ENCODE assay signal across 9 mouse cellular contexts in genomic region chr11:110396085-110396484, GRCm38 (mm10). TPM values are rescaled to one million over a fixed set of nuclear protein-coding genes. Genes with fewer than 3 reads are reported as not detected.
DNase-seq lines count a peak whose midpoint lies in the region; ATAC-seq and TF ChIP-seq lines count a peak whose summit lies in the region.
"Had no signal": no experiment of that assay in that cellular context is flagged by ENCODE, and none has a peak within 500 bp of the region (broad histone marks: within the 10 kb centered on the region; RNA-seq: fewer than 3 reads in every experiment).

No protein-coding gene starts in this region.

- DNase-seq in intestine, embryonic 14.5 days (ENCODE audit: low spot score): no peak
- peak; percentile 23 for DNase-seq in embryonic facial prominence, embryonic 11.5 days (ENCODE audit: low spot score)
- DNase-seq in midbrain, postnatal 0 days (ENCODE audit: low spot score): peak; percentile 44
- DNase-seq in cerebellum, postnatal 4 days (ENCODE audit: low spot score in 2 of 2): no peak
- no peak for DNase-seq in ovary, postnatal 36 days (ENCODE audit: low spot score)
- DNase-seq in urinary bladder, adult 18-20 months (ENCODE audit: low spot score in 2 of 2): no peak
- DNase-seq: lung, postnatal 10 days had no signal

- no peak overlapping the region for H3K4me3 ChIP-seq in intestine, embryonic 14.5 days (ENCODE audit: low read depth, low read length)
- H3K4me3 ChIP-seq in intestine, postnatal 0 days (ENCODE audit: low read depth, low read length): no peak overlapping the region
- H3K4me3 ChIP-seq in embryonic facial prominence, embryonic 11.5 days (ENCODE audit: low read depth, low read length): no peak overlapping the region
- peak overlapping the region; percentile 22 for H3K4me3 ChIP-seq in hindbrain, embryonic 13.5 days
- peak overlapping the region; percentile 18; the same call in 1 of the 2 replicates for H3K4me3 ChIP-seq in midbrain, postnatal 0 days (ENCODE audit: low read depth, low read length)

- peaks cover 2% of the 10 kb centered on the region; the same call in 1 of the 2 replicates for H3K9me3 ChIP-seq in intestine, embryonic 14.5 days (ENCODE audit: control insufficient read depth, low read length)
- no peaks in the 10 kb centered on the region for H3K9me3 ChIP-seq in intestine, postnatal 0 days (ENCODE audit: control insufficient read depth)
- no peaks in the 10 kb centered on the region for H3K9me3 ChIP-seq in embryonic facial prominence, embryonic 11.5 days (replicated peaks; ENCODE audit: control insufficient read depth, low read length)
- H3K9me3 ChIP-seq in hindbrain, embryonic 13.5 days: no peaks in the 10 kb centered on the region
- H3K9me3 ChIP-seq in midbrain, postnatal 0 days (ENCODE audit: low read length): no peaks in the 10 kb centered on the region

- H3K27me3 ChIP-seq in intestine, embryonic 14.5 days (replicated peaks; ENCODE audit: control insufficient read depth, insufficient read depth, low read length): no peaks in the 10 kb centered on the region
- no peaks in the 10 kb centered on the region for H3K27me3 ChIP-seq in intestine, postnatal 0 days (replicated peaks; ENCODE audit: control insufficient read depth, insufficient read depth, low read length)
- H3K27me3 ChIP-seq in embryonic facial prominence, embryonic 11.5 days (ENCODE audit: control insufficient read depth, insufficient read depth, low read length): no peaks in the 10 kb centered on the region
- H3K27me3 ChIP-seq in hindbrain, embryonic 13.5 days: 0 out of 2 replicates have a peak, but pooled peaks cover 7% of the 10 kb centered on the region
- H3K27me3 ChIP-seq in midbrain, postnatal 0 days (ENCODE audit: insufficient read depth, low read length): no peaks in the 10 kb centered on the region

- WGBS in intestine, embryonic 14.5 days: 28% methylated on average over 19 of the region's 19 CpGs
- 62% methylated on average over 19 of the region's 19 CpGs for WGBS in intestine, postnatal 0 days
- 38% methylated on average over 19 of the region's 19 CpGs for WGBS in embryonic facial prominence, embryonic 11.5 days
- WGBS in hindbrain, embryonic 13.5 days: 14% methylated on average over 19 of the region's 19 CpGs
- WGBS in midbrain, postnatal 0 days: 18% methylated on average over 19 of the region's 19 CpGs

- TF ChIP-seq CTCF in intestine, postnatal 0 days (IDR thresholded peaks at IDR 0.05; ENCODE audit: low read depth): no peak
- TF ChIP-seq CTCF in midbrain, postnatal 0 days (IDR thresholded peaks at IDR 0.05): no peak

- peak overlapping the region; percentile 25 for H3K4me2 ChIP-seq in intestine, embryonic 14.5 days (ENCODE audit: low read length)
- H3K4me2 ChIP-seq in intestine, postnatal 0 days (replicated peaks; ENCODE audit: low read depth): no peak overlapping the region; the same call in 1 of the 2 replicates
- no peak overlapping the region; the same call in 1 of the 2 replicates for H3K4me2 ChIP-seq in embryonic facial prominence, embryonic 11.5 days (ENCODE audit: low read depth, low read length)
- peak overlapping the region; percentile 51 for H3K4me2 ChIP-seq in hindbrain, embryonic 13.5 days
- peak overlapping the region; percentile 42 for H3K4me2 ChIP-seq in midbrain, postnatal 0 days (ENCODE audit: low read depth, low read length, poor library complexity, severe bottlenecking)

- no peaks in the 10 kb centered on the region for H3K36me3 ChIP-seq in intestine, embryonic 14.5 days (ENCODE audit: control insufficient read depth, insufficient read depth, low read length)
- H3K36me3 ChIP-seq in intestine, postnatal 0 days (ENCODE audit: control insufficient read depth, insufficient read depth): no peaks in the 10 kb centered on the region
- no peaks in the 10 kb centered on the region for H3K36me3 ChIP-seq in embryonic facial prominence, embryonic 11.5 days (replicated peaks; ENCODE audit: control insufficient read depth, insufficient read depth, low read depth, low read length)
- H3K36me3 ChIP-seq in hindbrain, embryonic 13.5 days: no peaks in the 10 kb centered on the region
- H3K36me3 ChIP-seq in midbrain, postnatal 0 days (ENCODE audit: insufficient read depth, low read length): no peaks in the 10 kb centered on the region

- H3K9ac ChIP-seq in intestine, embryonic 14.5 days (ENCODE audit: low read length): no peak overlapping the region
- H3K9ac ChIP-seq in intestine, postnatal 0 days (ENCODE audit: low read depth, low read length): no peak overlapping the region
- H3K9ac ChIP-seq in embryonic facial prominence, embryonic 11.5 days (replicated peaks; ENCODE audit: low read length): no peak overlapping the region; the same call in 1 of the 2 replicates
- H3K9ac ChIP-seq in hindbrain, embryonic 13.5 days: peak overlapping the region; percentile 60
- H3K9ac ChIP-seq in midbrain, postnatal 0 days (replicated peaks; ENCODE audit: low read length, poor library complexity, severe bottlenecking): no peak overlapping the region; the same call in 1 of the 2 replicates

- ATAC-seq in intestine, embryonic 14.5 days (replicated peaks; ENCODE audit: low FRiP score, low TSS enrichment, low read depth): no peak
- ATAC-seq in intestine, postnatal 0 days: no peak
- no peak for ATAC-seq in embryonic facial prominence, embryonic 11.5 days (replicated peaks; ENCODE audit: insufficient number of reproducible peaks, low FRiP score, low TSS enrichment, low read depth)
- ATAC-seq in hindbrain, embryonic 13.5 days (ENCODE audit: low FRiP score): peak; percentile 17; the same call in 1 of the 2 replicates
- ATAC-seq in midbrain, postnatal 0 days (ENCODE audit: low FRiP score): no peak

- H3K4me1 ChIP-seq in intestine, embryonic 14.5 days (replicated peaks; ENCODE audit: control insufficient read depth, insufficient read depth, low read length): peaks cover 10% of the 10 kb centered on the region
- no peaks in the 10 kb centered on the region for H3K4me1 ChIP-seq in intestine, postnatal 0 days (replicated peaks; ENCODE audit: control insufficient read depth, insufficient read depth, low read length)
- H3K4me1 ChIP-seq in embryonic facial prominence, embryonic 11.5 days (ENCODE audit: control insufficient read depth, insufficient read depth, low read length): no peaks in the 10 kb centered on the region
- peaks cover 35% of the 10 kb centered on the region for H3K4me1 ChIP-seq in hindbrain, embryonic 13.5 days (replicated peaks)
- H3K4me1 ChIP-seq in midbrain, postnatal 0 days (ENCODE audit: insufficient read depth, low read length): peaks cover 16% of the 10 kb centered on the region; the same call in 1 of the 2 replicates

- no peak overlapping the region for H3K27ac ChIP-seq in intestine, embryonic 14.5 days (ENCODE audit: low read depth)
- H3K27ac ChIP-seq in intestine, postnatal 0 days (ENCODE audit: low read depth, low read length): no peak overlapping the region
- H3K27ac ChIP-seq in embryonic facial prominence, embryonic 11.5 days (replicated peaks; ENCODE audit: low read depth, low read length): no peak overlapping the region
- 0 out of 2 replicates have a peak overlapping the region, but pooled peaks have one; percentile 3 for H3K27ac ChIP-seq in hindbrain, embryonic 13.5 days
- H3K27ac ChIP-seq in midbrain, postnatal 0 days (ENCODE audit: low read depth, low read length): no peak overlapping the region

RNA-seq across cellular contexts. Expression of gene Map2k6, which starts 2.8 kb away (rescaled TPM):
- 25.5 and 26.4 TPM in 2 replicates for polyA plus RNA-seq in intestine, embryonic 14.5 days (2014; fragmentation: Nextera tagmentation; extraction: Ambion mirVana)
- polyA plus RNA-seq in intestine, postnatal 0 days (2015; fragmentation: Nextera tagmentation; extraction: Ambion mirVana): 3.4 and 3.8 TPM in 2 replicates
- 54.0 and 54.3 TPM in 2 replicates for polyA plus RNA-seq in embryonic facial prominence, embryonic 11.5 days (2014; fragmentation: Nextera tagmentation; extraction: Ambion mirVana)
- 26.6 and 33.6 TPM in 2 replicates for polyA plus RNA-seq in hindbrain, embryonic 13.5 days (2015; fragmentation: Nextera tagmentation; extraction: Ambion mirVana)
- 12.3 and 14.9 TPM in 2 replicates for total RNA-seq in midbrain, postnatal 0 days (2014; rRNA removed)
- 10.1 and 10.6 TPM in 2 replicates for polyA plus RNA-seq in midbrain, postnatal 0 days (2015; fragmentation: Nextera tagmentation; extraction: Ambion mirVana)

RNA-seq across cellular contexts. Expression of gene Abca5, which starts 58.6 kb away (rescaled TPM):
- 4.7 and 5.4 TPM in 2 replicates for polyA plus RNA-seq in intestine, embryonic 14.5 days (2014; fragmentation: Nextera tagmentation; extraction: Ambion mirVana)
- 1.5 and 2.4 TPM in 2 replicates for polyA plus RNA-seq in intestine, postnatal 0 days (2015; fragmentation: Nextera tagmentation; extraction: Ambion mirVana)
- 4.7 and 4.8 TPM in 2 replicates for polyA plus RNA-seq in embryonic facial prominence, embryonic 11.5 days (2014; fragmentation: Nextera tagmentation; extraction: Ambion mirVana)
- polyA plus RNA-seq in hindbrain, embryonic 13.5 days (2015; fragmentation: Nextera tagmentation; extraction: Ambion mirVana): 8.7 TPM in 2 replicates
- total RNA-seq in midbrain, postnatal 0 days (2014; rRNA removed): 23.0 and 38.6 TPM in 2 replicates
- polyA plus RNA-seq in midbrain, postnatal 0 days (2015; fragmentation: Nextera tagmentation; extraction: Ambion mirVana): 10.1 and 13.7 TPM in 2 replicates

Comparison
In these comparisons a context has a peak if more than half of its experiments do, and no peak if none do; other contexts are left out.
1. H3K4me2 ChIP-seq: peak in intestine, embryonic 14.5 days (single experiment), hindbrain, embryonic 13.5 days (single experiment) and midbrain, postnatal 0 days (single experiment); none in intestine, postnatal 0 days (single experiment) and embryonic facial prominence, embryonic 11.5 days (single experiment).
2. DNase-seq: peak in embryonic facial prominence, embryonic 11.5 days (single experiment) and midbrain, postnatal 0 days (single experiment); none in intestine, embryonic 14.5 days (single experiment), cerebellum, postnatal 4 days (0 of 2), ovary, postnatal 36 days (single experiment) and urinary bladder, adult 18-20 months (0 of 2).
3. H3K4me3 ChIP-seq: peak in hindbrain, embryonic 13.5 days (single experiment) and midbrain, postnatal 0 days (single experiment); none in intestine, embryonic 14.5 days (single experiment), intestine, postnatal 0 days (single experiment) and embryonic facial prominence, embryonic 11.5 days (single experiment).